Mouse (Mus musculus) colon, adult 2 months (tissue): ENCODE data around the gene Gemin8. TPM values are rescaled to one million over a fixed set of nuclear protein-coding genes. Genes with fewer than 3 reads are reported as not detected.

Source experiments
- polyA plus RNA-seq: library from polyadenylated mRNA; depleted of rRNA; stranded (reverse); fragments of >200 nt; gene quantifications from 2 replicates; pipeline ENCODE4 v1.2.3, GENCODE M21; 2012; rRNA removed

The Gemin8 gene
- polyA plus RNA-seq: 3.0 TPM in 2 replicates

GRCm38 (mm10) chrX:166169892-166170799, at the start of gene Gemin8:
Gene Gemin8, plus strand, starts transcription at chrX:166170454.

GRCm38 (mm10) chrX:166238831-166239460, 68.7 kb downstream of the Gemin8 start, which contains the start of gene Gpm6b:
Gene Gpm6b, plus strand, starts transcription at chrX:166238911.

Other genes with a start within 250 kb of the Gemin8 start
- 1.8 and 2.3 TPM in 2 replicates for gene Gpm6b, start 68.5 kb downstream of the Gemin8 start, polyA plus RNA-seq